Mouse (Mus musculus): Measurements from ENCODE around the gene Fzd2. TPM values are rescaled to one million over a fixed set of nuclear protein-coding genes. Genes with fewer than 3 reads are reported as not detected.
A peak's percentile ranks its signal among the peaks of the same experiment; 100 is the strongest.
"Not testable (repeated sequence)": the region's sequence is repeated elsewhere in the genome, so short reads cannot be mapped to it uniquely, and the experiment has no call there.

The Fzd2 gene
- polyA plus RNA-seq (2015; fragmentation: Nextera tagmentation; extraction: Ambion mirVana), result 41.0 and 48.5 TPM in 2 replicates

GRCm38 (mm10) chr11:102604010-102604584, at the start of gene Fzd2:
Gene Fzd2, plus strand, starts transcription at chr11:102604396.
- Histone ChIP-seq H3K4me2 (peak within 1 kb of the TSS; percentile 63), H3K4me3 (peak within 1 kb of the TSS; percentile 84), H3K9me3 (no peaks in the 10 kb centered on the region), H3K36me3 (no peaks in the 10 kb centered on the region), H3K27me3 (no peaks in the 10 kb centered on the region), H3K4me1 (peaks cover 22% of the 10 kb centered on the region), H3K27ac (peak within 1 kb of the TSS; percentile 99), H3K9ac (peak within 1 kb of the TSS; percentile 94)
- ATAC-seq (ENCODE audit: insufficient number of reproducible peaks, low FRiP score, low TSS enrichment, low read depth), result peak; percentile 92
- WGBS, result under 1% methylated on average over 30 of the region's 31 CpGs

DNA sequence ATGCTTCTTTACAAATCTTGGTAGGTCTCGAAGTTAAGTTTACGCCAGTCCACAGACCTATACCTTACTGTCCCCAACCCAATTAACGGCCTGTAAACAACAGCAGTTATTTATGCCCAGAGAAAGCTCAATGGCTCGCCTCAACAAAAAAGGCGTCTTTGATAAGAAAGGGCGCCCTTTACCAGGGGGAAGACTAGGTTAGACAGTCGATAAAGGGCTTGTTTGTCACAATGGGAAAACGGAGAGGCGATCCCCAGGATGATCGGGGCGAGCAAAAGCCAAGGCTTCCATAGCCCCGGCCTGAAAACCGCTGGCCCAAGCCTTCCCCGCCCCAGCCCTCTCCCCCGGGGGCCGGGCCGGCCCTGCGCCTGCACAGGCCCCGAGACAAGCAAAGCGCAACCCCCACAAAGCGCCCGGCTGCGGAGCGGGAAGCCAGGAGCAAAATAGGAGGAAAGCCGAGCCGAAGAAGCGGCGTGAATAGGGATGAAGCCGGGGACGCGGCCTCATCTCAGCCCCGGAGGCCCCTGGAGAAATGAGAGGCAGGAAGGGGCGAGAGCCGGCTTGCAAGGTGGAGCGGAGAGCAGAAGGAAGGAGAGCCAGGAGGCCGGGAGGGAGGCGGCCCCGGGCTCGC, 48.7 kb upstream of the Fzd2 start:
- H3K4me1 ChIP-seq, result peaks cover 10% of the 10 kb centered on the region
- no peaks in the 10 kb centered on the region for H3K27me3 ChIP-seq
- peak overlapping the region; percentile 96 for H3K9ac ChIP-seq
- no peaks in the 10 kb centered on the region for H3K9me3 ChIP-seq
- peak overlapping the region; percentile 49 for H3K4me2 ChIP-seq
- peak overlapping the region; percentile 97 for H3K27ac ChIP-seq
- under 1% methylated on average over 38 of the region's 39 CpGs for WGBS
- H3K36me3 ChIP-seq, result no peaks in the 10 kb centered on the region
- peak; percentile 20; the same call in 1 of the 2 replicates for ATAC-seq (ENCODE audit: insufficient number of reproducible peaks, low FRiP score, low TSS enrichment, low read depth)
- peak overlapping the region; percentile 95 for H3K4me3 ChIP-seq

- under 1% methylated on average over 44 of the region's 55 CpGs for WGBS
- no peaks in the 10 kb centered on the region for H3K27me3 ChIP-seq
- peak within 1 kb of the TSS; percentile 95 for H3K4me3 ChIP-seq
- peak within 1 kb of the TSS; percentile 97 for H3K27ac ChIP-seq
- ATAC-seq (ENCODE audit: insufficient number of reproducible peaks, low FRiP score, low TSS enrichment, low read depth), result peak; percentile 97
- peak within 1 kb of the TSS; percentile 49 for H3K4me2 ChIP-seq
- peaks cover 10% of the 10 kb centered on the region for H3K4me1 ChIP-seq
- no peaks in the 10 kb centered on the region for H3K36me3 ChIP-seq
- peak within 1 kb of the TSS; percentile 96 for H3K9ac ChIP-seq
- no peaks in the 10 kb centered on the region for H3K9me3 ChIP-seq
These were observed 48.0 kb upstream of the Fzd2 start, which contains the start of gene Gpatch8 for GRCm38 (mm10) chr11:102556031-102556715. Gene Gpatch8, minus strand, starts transcription at chr11:102556392.

- no peak for ATAC-seq (ENCODE audit: insufficient number of reproducible peaks, low FRiP score, low TSS enrichment, low read depth)
- H3K9me3 ChIP-seq, result no peaks in the 10 kb centered on the region
- H3K4me3 ChIP-seq, result peak overlapping the region; percentile 95
- H3K27ac ChIP-seq, result peak overlapping the region; percentile 97; the same call in 1 of the 2 replicates
- H3K4me2 ChIP-seq, result peak overlapping the region; percentile 49
- 7% methylated on average over 3 of the region's 3 CpGs for WGBS
- peaks cover 10% of the 10 kb centered on the region for H3K4me1 ChIP-seq
- H3K9ac ChIP-seq, result no peak overlapping the region
- H3K36me3 ChIP-seq, result no peaks in the 10 kb centered on the region
- no peaks in the 10 kb centered on the region for H3K27me3 ChIP-seq
These were observed 47.5 kb upstream of the Fzd2 start for GRCm38 (mm10) chr11:102556716-102557074.

DNA sequence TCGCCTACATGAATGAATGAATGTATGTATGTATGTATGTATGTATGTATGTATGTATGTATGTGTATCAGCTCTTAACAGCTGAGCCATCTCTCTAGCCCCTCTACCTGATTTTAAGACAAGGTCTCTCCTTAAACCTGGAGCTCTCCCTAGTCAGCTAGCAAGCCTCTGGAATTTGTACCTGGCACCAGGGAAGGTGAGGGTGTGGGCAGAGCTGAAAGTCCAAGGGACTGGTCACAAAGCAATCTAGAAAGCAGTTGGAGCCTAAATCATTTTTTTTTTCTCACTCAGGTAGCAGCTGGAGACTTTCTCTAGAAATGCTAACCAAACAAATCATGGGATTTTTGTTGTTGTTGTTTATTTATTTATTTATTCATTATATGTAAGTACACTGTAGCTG, 46.8 kb upstream of the Fzd2 start:
- no peak overlapping the region for H3K4me2 ChIP-seq
- 78% methylated on average over 1 of the region's 1 CpGs for WGBS
- no peak overlapping the region for H3K9ac ChIP-seq
- H3K9me3 ChIP-seq, result no peaks in the 10 kb centered on the region
- peaks cover 10% of the 10 kb centered on the region for H3K4me1 ChIP-seq
- H3K27ac ChIP-seq, result no peak overlapping the region
- ATAC-seq (ENCODE audit: insufficient number of reproducible peaks, low FRiP score, low TSS enrichment, low read depth), result no peak
- no peaks in the 10 kb centered on the region for H3K36me3 ChIP-seq
- no peaks in the 10 kb centered on the region for H3K27me3 ChIP-seq
- no peak overlapping the region for H3K4me3 ChIP-seq

GRCm38 (mm10) chr11:102558704-102559103, 45.5 kb upstream of the Fzd2 start:
- H3K9me3 ChIP-seq, result no peaks in the 10 kb centered on the region
- no peak for ATAC-seq (ENCODE audit: insufficient number of reproducible peaks, low FRiP score, low TSS enrichment, low read depth)
- H3K27me3 ChIP-seq, result no peaks in the 10 kb centered on the region
- WGBS, result 95% methylated on average over 4 of the region's 5 CpGs
- H3K27ac ChIP-seq, result no peak overlapping the region
- no peak overlapping the region for H3K4me2 ChIP-seq
- no peaks in the 10 kb centered on the region for H3K36me3 ChIP-seq
- no peak overlapping the region for H3K9ac ChIP-seq
- no peak overlapping the region for H3K4me3 ChIP-seq
- peaks cover 10% of the 10 kb centered on the region for H3K4me1 ChIP-seq

- H3K27ac ChIP-seq; ATAC-seq (ENCODE audit: insufficient number of reproducible peaks, low FRiP score, low TSS enrichment, low read depth); H3K9ac ChIP-seq; H3K4me3 ChIP-seq; H3K4me1 ChIP-seq; H3K4me2 ChIP-seq; H3K36me3 ChIP-seq; H3K27me3 ChIP-seq; H3K9me3 ChIP-seq: not testable (repeated sequence)
- WGBS, result 77% methylated on average over 14 of the region's 14 CpGs
These were observed 39.1 kb upstream of the Fzd2 start for GRCm38 (mm10) chr11:102564952-102565671.

DNA sequence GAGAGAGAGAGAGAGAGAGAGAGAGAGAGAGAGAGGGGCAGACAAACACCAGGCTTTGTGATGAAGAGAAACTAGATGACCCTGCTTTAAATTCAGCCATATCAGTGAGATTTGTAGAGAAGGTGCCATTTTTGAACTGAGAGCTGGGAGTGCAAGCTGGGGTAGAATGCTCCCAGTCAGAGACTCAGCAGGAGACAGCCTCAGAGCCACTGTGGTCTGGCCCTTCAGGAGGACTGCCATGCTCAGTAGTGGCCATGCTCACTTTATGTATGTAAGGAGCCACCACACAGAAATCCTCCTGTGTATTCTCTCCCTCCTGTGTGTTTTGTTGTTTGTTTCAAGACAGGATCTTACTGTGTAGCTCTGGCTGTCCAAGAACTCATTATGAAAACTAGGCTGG, 38.5 kb upstream of the Fzd2 start:
- no peak for ATAC-seq (ENCODE audit: insufficient number of reproducible peaks, low FRiP score, low TSS enrichment, low read depth)
- H3K9me3 ChIP-seq, result no peaks in the 10 kb centered on the region
- H3K27ac ChIP-seq, result no peak overlapping the region
- H3K36me3 ChIP-seq, result no peaks in the 10 kb centered on the region
- H3K9ac ChIP-seq, result no peak overlapping the region
- no peaks in the 10 kb centered on the region for H3K27me3 ChIP-seq
- no peak overlapping the region for H3K4me2 ChIP-seq
- no peak overlapping the region for H3K4me3 ChIP-seq
- no peaks in the 10 kb centered on the region for H3K4me1 ChIP-seq

GRCm38 (mm10) chr11:102566290-102566689, 37.9 kb upstream of the Fzd2 start:
- Histone ChIP-seq H3K4me3 (no peak overlapping the region), H3K4me1 (no peaks in the 10 kb centered on the region), H3K4me2 (no peak overlapping the region), H3K9me3 (no peaks in the 10 kb centered on the region), H3K27me3 (no peaks in the 10 kb centered on the region), H3K9ac (no peak overlapping the region), H3K27ac (no peak overlapping the region), H3K36me3 (no peaks in the 10 kb centered on the region)
- WGBS, result 95% methylated on average over 1 of the region's 1 CpGs
- ATAC-seq (ENCODE audit: insufficient number of reproducible peaks, low FRiP score, low TSS enrichment, low read depth), result no peak

GRCm38 (mm10) chr11:102567157-102567556, 37.0 kb upstream of the Fzd2 start:
- Histone ChIP-seq H3K36me3 (no peaks in the 10 kb centered on the region), H3K27me3 (no peaks in the 10 kb centered on the region), H3K27ac (no peak overlapping the region), H3K4me1 (no peaks in the 10 kb centered on the region), H3K4me2 (no peak overlapping the region), H3K9ac (no peak overlapping the region), H3K4me3 (no peak overlapping the region), H3K9me3 (no peaks in the 10 kb centered on the region)
- 90% methylated on average over 6 of the region's 6 CpGs for WGBS
- no peak for ATAC-seq (ENCODE audit: insufficient number of reproducible peaks, low FRiP score, low TSS enrichment, low read depth)

- no peak overlapping the region for H3K27ac ChIP-seq
- H3K36me3 ChIP-seq, result no peaks in the 10 kb centered on the region
- no peak overlapping the region for H3K4me2 ChIP-seq
- WGBS, result 96% methylated on average over 15 of the region's 15 CpGs
- no peaks in the 10 kb centered on the region for H3K9me3 ChIP-seq
- no peak overlapping the region for H3K9ac ChIP-seq
- ATAC-seq (ENCODE audit: insufficient number of reproducible peaks, low FRiP score, low TSS enrichment, low read depth), result no peak
- no peaks in the 10 kb centered on the region for H3K27me3 ChIP-seq
- H3K4me3 ChIP-seq, result no peak overlapping the region
- no peaks in the 10 kb centered on the region for H3K4me1 ChIP-seq
These were observed 36.5 kb upstream of the Fzd2 start for GRCm38 (mm10) chr11:102567723-102568122.

GRCm38 (mm10) chr11:102568191-102568590, 36.0 kb upstream of the Fzd2 start:
- Histone ChIP-seq H3K4me1 (0 out of 2 replicates have a peak, but pooled peaks cover under 1% of the 10 kb centered on the region), H3K36me3 (no peaks in the 10 kb centered on the region), H3K27ac (no peak overlapping the region), H3K4me2 (no peak overlapping the region), H3K9me3 (no peaks in the 10 kb centered on the region), H3K27me3 (no peaks in the 10 kb centered on the region), H3K4me3 (no peak overlapping the region), H3K9ac (no peak overlapping the region)
- 72% methylated on average over 12 of the region's 12 CpGs for WGBS
- no peak for ATAC-seq (ENCODE audit: insufficient number of reproducible peaks, low FRiP score, low TSS enrichment, low read depth)

Data from limb, embryonic 15.5 days (tissue).